In genomic region chr11:76945386-76946202, GRCm38 (mm10) we compare ENCODE assay signal across 8 mouse cellular contexts. TPM values are rescaled to one million over a fixed set of nuclear protein-coding genes. Genes with fewer than 3 reads are reported as not detected.
DNase-seq lines count a peak whose midpoint lies in the region; ATAC-seq and TF ChIP-seq lines count a peak whose summit lies in the region.

No protein-coding gene starts in this region.

- TF ChIP-seq POLR2A in brain, embryonic 14.5 days (IDR thresholded peaks at IDR 0.05; ENCODE audit: borderline replicate concordance, extremely low read depth, insufficient read depth, insufficient read length, poor library complexity, severe bottlenecking): peak; percentile 62; the same call in 1 of the 2 replicates

- no peaks in the 10 kb centered on the region for H3K27me3 ChIP-seq in C2C12 (ENCODE audit: control insufficient read depth, insufficient read depth, insufficient read length)
- peaks cover 4% of the 10 kb centered on the region; the same call in 1 of the 2 replicates for H3K27me3 ChIP-seq in erythroblast, embryonic 14.5 days (ENCODE audit: control insufficient read depth)
- no peaks in the 10 kb centered on the region for H3K27me3 ChIP-seq in heart, embryonic 13.5 days (replicated peaks)
- H3K27me3 ChIP-seq in liver, embryonic 12.5 days (replicated peaks): no peaks in the 10 kb centered on the region
- H3K27me3 ChIP-seq in stomach, embryonic 15.5 days (replicated peaks): no peaks in the 10 kb centered on the region

- H3K9ac ChIP-seq in heart, embryonic 13.5 days: peak overlapping the region; percentile 96
- peak overlapping the region; percentile 83 for H3K9ac ChIP-seq in liver, embryonic 12.5 days
- H3K9ac ChIP-seq in stomach, embryonic 15.5 days: peak overlapping the region; percentile 71

- H3K36me3 ChIP-seq in C2C12 (ENCODE audit: control insufficient read depth, insufficient read depth): peaks cover 27% of the 10 kb centered on the region
- H3K36me3 ChIP-seq in erythroblast, embryonic 14.5 days (ENCODE audit: control insufficient read depth): peaks cover 14% of the 10 kb centered on the region
- H3K36me3 ChIP-seq in heart, embryonic 13.5 days: peaks cover 24% of the 10 kb centered on the region
- peaks cover 19% of the 10 kb centered on the region for H3K36me3 ChIP-seq in liver, embryonic 12.5 days
- 0 out of 2 replicates have a peak, but pooled peaks cover 3% of the 10 kb centered on the region for H3K36me3 ChIP-seq in stomach, embryonic 15.5 days

- ATAC-seq in heart, embryonic 13.5 days (ENCODE audit: extremely low read depth, insufficient number of reproducible peaks, low FRiP score, low TSS enrichment): peak; percentile 79; the same call in 1 of the 2 replicates
- ATAC-seq in liver, embryonic 12.5 days: peak; percentile 94
- ATAC-seq in stomach, embryonic 15.5 days (ENCODE audit: insufficient read depth, low FRiP score, low read depth): peak; percentile 95

- peaks cover 26% of the 10 kb centered on the region for H3K4me1 ChIP-seq in erythroblast, embryonic 14.5 days (ENCODE audit: control insufficient read depth)
- H3K4me1 ChIP-seq in heart, embryonic 13.5 days: peaks cover 14% of the 10 kb centered on the region
- H3K4me1 ChIP-seq in liver, embryonic 12.5 days: peaks cover 23% of the 10 kb centered on the region
- peaks cover 6% of the 10 kb centered on the region; the same call in 1 of the 2 replicates for H3K4me1 ChIP-seq in stomach, embryonic 15.5 days

- H3K27ac ChIP-seq in heart, embryonic 13.5 days (replicated peaks): peak overlapping the region; percentile 88
- H3K27ac ChIP-seq in liver, embryonic 12.5 days: peak overlapping the region; percentile 74
- peak overlapping the region; percentile 88 for H3K27ac ChIP-seq in stomach, embryonic 15.5 days

- under 1% methylated on average over 58 of the region's 58 CpGs for whole genome bisulfite sequencing in heart, embryonic 13.5 days
- WGBS in liver, embryonic 12.5 days (ENCODE audit: insufficient replicate concordance): under 1% methylated on average over 58 of the region's 58 CpGs
- WGBS in stomach, embryonic 15.5 days: under 1% methylated on average over 58 of the region's 58 CpGs

- H3ac ChIP-seq in C2C12 (ENCODE audit: control insufficient read depth, insufficient read length, low read depth): peak overlapping the region; percentile 88

- peaks cover 48% of the 10 kb centered on the region for H3K79me2 ChIP-seq in C2C12 (ENCODE audit: control insufficient read depth, insufficient read depth)

- peak; percentile 93 for DNase-seq in brain, embryonic 14.5 days (ENCODE audit: low read depth)
- peak; percentile 98 for DNase-seq in kidney, postnatal 10 days
- peak; percentile 85 to 87 for DNase-seq in natural killer cell, adult 2 months (ENCODE audit: low spot score in 2 of 2)

- H3K4me3 ChIP-seq in C2C12 (ENCODE audit: insufficient read depth, poor library complexity, severe bottlenecking): peak overlapping the region; percentile 67
- peak overlapping the region; percentile 85 for H3K4me3 ChIP-seq in erythroblast, embryonic 14.5 days (replicated peaks)
- peak overlapping the region; percentile 91 for H3K4me3 ChIP-seq in heart, embryonic 13.5 days
- H3K4me3 ChIP-seq in liver, embryonic 12.5 days: peak overlapping the region; percentile 82
- peak overlapping the region; percentile 77 for H3K4me3 ChIP-seq in stomach, embryonic 15.5 days (replicated peaks)

- H3K79me3 ChIP-seq in C2C12 (ENCODE audit: low read depth): peaks cover 11% of the 10 kb centered on the region

- no peak for TF ChIP-seq CTCF in C2C12 (IDR thresholded peaks at IDR 0.05; ENCODE audit: control insufficient read depth, insufficient read depth, insufficient read length)
- no peak for TF ChIP-seq CTCF in brain, embryonic 14.5 days (IDR thresholded peaks at IDR 0.05; ENCODE audit: borderline replicate concordance, extremely low read depth, insufficient read depth, insufficient read length)

- peak overlapping the region; percentile 89 for H3K4me2 ChIP-seq in heart, embryonic 13.5 days
- peak overlapping the region; percentile 86 for H3K4me2 ChIP-seq in liver, embryonic 12.5 days
- H3K4me2 ChIP-seq in stomach, embryonic 15.5 days: peak overlapping the region; percentile 83

- H3K9me3 ChIP-seq in erythroblast, embryonic 14.5 days (ENCODE audit: control insufficient read depth, low read length): no peaks in the 10 kb centered on the region
- H3K9me3 ChIP-seq in heart, embryonic 13.5 days: no peaks in the 10 kb centered on the region
- no peaks in the 10 kb centered on the region for H3K9me3 ChIP-seq in liver, embryonic 12.5 days (replicated peaks)
- no peaks in the 10 kb centered on the region for H3K9me3 ChIP-seq in stomach, embryonic 15.5 days

TF ChIP-seq in C2C12, 6 proteins besides CTCF, POLR2A, EP300 and RAD21:
- no peak for TF ChIP-seq FOSL1 (IDR thresholded peaks at IDR 0.05; ENCODE audit: insufficient read depth, low read length, poor library complexity, severe bottlenecking)
- TF ChIP-seq MYOG (IDR thresholded peaks at IDR 0.05; ENCODE audit: control insufficient read depth, extremely low read depth, insufficient read length): no peak
- TF ChIP-seq USF1 (IDR thresholded peaks at IDR 0.05; ENCODE audit: low read depth): no peak
- no peak for TF ChIP-seq CEBPB (IDR thresholded peaks at IDR 0.05; ENCODE audit: low read depth)

RNA-seq across cellular contexts. Expression of gene Blmh, which starts 21.0 kb away (rescaled TPM):
- 26.4 TPM for polyA plus RNA-seq in C2C12 (2012; fragmentation: generic; extraction: Trizol)
- polyA plus RNA-seq in brain, embryonic 14.5 days (2012; rRNA removed): 42.6 and 64.5 TPM in 2 replicates
- 1.5 TPM in 2 replicates for polyA plus RNA-seq in erythroblast, embryonic 14.5 days (2012)
- 97.0 and 109 TPM in 2 replicates for polyA plus RNA-seq in heart, embryonic 13.5 days (2015; fragmentation: Nextera tagmentation; extraction: Ambion mirVana)
- 77.3 and 79.2 TPM in 2 replicates for polyA plus RNA-seq in liver, embryonic 12.5 days (2016; fragmentation: Nextera tagmentation; extraction: Ambion mirVana)
- polyA plus RNA-seq in stomach, embryonic 15.5 days (2015; fragmentation: Nextera tagmentation; extraction: Ambion mirVana): 138 and 140 TPM in 2 replicates

RNA-seq across cellular contexts. Expression of gene Tmigd1, which starts 43.6 kb away (rescaled TPM):
- polyA plus RNA-seq in C2C12 (2012; fragmentation: generic; extraction: Trizol): not detected
- polyA plus RNA-seq in brain, embryonic 14.5 days (2012; rRNA removed): 0.05 TPM in 1 of 2 replicates, not detected in the other
- polyA plus RNA-seq in erythroblast, embryonic 14.5 days (2012): not detected in 2 replicates
- polyA plus RNA-seq in heart, embryonic 13.5 days (2015; fragmentation: Nextera tagmentation; extraction: Ambion mirVana): 0.14 and 0.15 TPM in 2 replicates
- polyA plus RNA-seq in liver, embryonic 12.5 days (2016; fragmentation: Nextera tagmentation; extraction: Ambion mirVana): 0.10 TPM in 1 of 2 replicates, not detected in the other
- polyA plus RNA-seq in stomach, embryonic 15.5 days (2015; fragmentation: Nextera tagmentation; extraction: Ambion mirVana): 0.27 and 1.4 TPM in 2 replicates

RNA-seq across cellular contexts. Expression of gene Slc6a4, which starts 52.8 kb away (rescaled TPM):
- polyA plus RNA-seq in C2C12 (2012; fragmentation: generic; extraction: Trizol): 0.06 TPM
- polyA plus RNA-seq in brain, embryonic 14.5 days (2012; rRNA removed): 5.6 and 9.4 TPM in 2 replicates
- polyA plus RNA-seq in erythroblast, embryonic 14.5 days (2012): not detected in 2 replicates
- 0.61 and 0.98 TPM in 2 replicates for polyA plus RNA-seq in heart, embryonic 13.5 days (2015; fragmentation: Nextera tagmentation; extraction: Ambion mirVana)
- 2.2 and 2.8 TPM in 2 replicates for polyA plus RNA-seq in liver, embryonic 12.5 days (2016; fragmentation: Nextera tagmentation; extraction: Ambion mirVana)
- 4.5 and 5.5 TPM in 2 replicates for polyA plus RNA-seq in stomach, embryonic 15.5 days (2015; fragmentation: Nextera tagmentation; extraction: Ambion mirVana)

Comparison
In these comparisons a context has a peak if more than half of its experiments do, and no peak if none do; other contexts are left out.
1. Peak in every context shown above with its lines: DNase-seq, ATAC-seq, H3K4me3 ChIP-seq and H3K27ac ChIP-seq.
2. RNA of gene Blmh, which starts 21.0 kb away (polyA plus RNA-seq): 138 to 140 TPM in stomach, embryonic 15.5 days, 97.0 to 109 TPM in heart, embryonic 13.5 days, 77.3 to 79.2 TPM in liver, embryonic 12.5 days, 42.6 to 64.5 TPM in brain, embryonic 14.5 days and 26.4 TPM in C2C12 (single experiment); 1.5 TPM in erythroblast, embryonic 14.5 days; every median in the first group is over 10 times any median in the second.